Mouse (Mus musculus): ENCODE measurements around the gene Myh2. TPM values are rescaled to one million over a fixed set of nuclear protein-coding genes. Genes with fewer than 3 reads are reported as not detected.

The Myh2 gene
- polyA plus RNA-seq, 1 experiment from 2014 or later, result not detected

Other genes with a start within 250 kb of the Myh2 start
- 0.28 TPM in 1 of 2 replicates, not detected in the other for gene Tmem238l, start 214.4 kb upstream of the Myh2 start, polyA plus RNA-seq (2016; fragmentation: Nextera tagmentation; extraction: Ambion mirVana)
- 1.3 TPM in 2 replicates for gene Tmem220, start 145.9 kb upstream of the Myh2 start, polyA plus RNA-seq (2016; fragmentation: Nextera tagmentation; extraction: Ambion mirVana)
- gene Adprm, start 118.4 kb upstream of the Myh2 start, polyA plus RNA-seq (2016; fragmentation: Nextera tagmentation; extraction: Ambion mirVana), result 20.1 and 21.2 TPM in 2 replicates
- gene Sco1, start 118.4 kb upstream of the Myh2 start, polyA plus RNA-seq (2016; fragmentation: Nextera tagmentation; extraction: Ambion mirVana), result 24.3 and 25.8 TPM in 2 replicates
- 0.47 and 0.55 TPM in 2 replicates for gene Myh3, start 92.7 kb upstream of the Myh2 start, polyA plus RNA-seq (2016; fragmentation: Nextera tagmentation; extraction: Ambion mirVana)
- gene Myh1, start 29.0 kb downstream of the Myh2 start, polyA plus RNA-seq (2016; fragmentation: Nextera tagmentation; extraction: Ambion mirVana), result 0.08 and 0.09 TPM in 2 replicates
- gene Myh4, start 67.0 kb downstream of the Myh2 start, polyA plus RNA-seq (2016; fragmentation: Nextera tagmentation; extraction: Ambion mirVana), result not detected in 2 replicates
- gene Myh8, start 106.1 kb downstream of the Myh2 start, polyA plus RNA-seq (2016; fragmentation: Nextera tagmentation; extraction: Ambion mirVana), result 0.21 and 0.29 TPM in 2 replicates
- gene Myh13, start 150.6 kb downstream of the Myh2 start, polyA plus RNA-seq (2016; fragmentation: Nextera tagmentation; extraction: Ambion mirVana), result 0.18 TPM in 1 of 2 replicates, not detected in the other

All from heart, embryonic 12.5 days (tissue).